Mouse (Mus musculus) stomach, embryonic 14.5 days (tissue): ENCODE data around the gene Cox4i1. TPM values are rescaled to one million over a fixed set of nuclear protein-coding genes. Genes with fewer than 3 reads are reported as not detected.

Experiments used
- ATAC-seq: fragments of 200-750 bp; cut with Nextera tagmentation; 2 replicates; pipeline ENCODE4 v1.8.0; 2017; ENCODE audit warnings: low read depth, moderate TSS enrichment; ENCODE audit not compliant: insufficient number of reproducible peaks, insufficient read depth, low FRiP score
- H3K27ac ChIP-seq: fragments of 300-500 bp; sonication (generic); 2 replicates; pipeline ENCODE4 v1.5.1; 2014; ENCODE audit warnings: mild to moderate bottlenecking, low read length, moderate library complexity, mixed read lengths
- H3K27me3 ChIP-seq: fragments of 300-500 bp; sonication (generic); 2 replicates; pipeline ENCODE4 v1.6.1; 2014; ENCODE audit warnings: low read length, control low read depth, mixed read lengths; ENCODE audit not compliant: control insufficient read depth, insufficient read depth
- H3K36me3 ChIP-seq: fragments of 300-500 bp; sonication (generic); 2 replicates; pipeline ENCODE4 v1.6.1; 2014; ENCODE audit warnings: mild to moderate bottlenecking, control low read depth, low read length, moderate library complexity, mixed read lengths; ENCODE audit not compliant: control insufficient read depth, insufficient read depth
- H3K4me1 ChIP-seq: fragments of 300-500 bp; sonication (generic); 2 replicates; pipeline ENCODE4 v1.6.1; 2014; ENCODE audit warnings: low read length, control low read depth, mixed read lengths; ENCODE audit not compliant: control insufficient read depth, insufficient read depth
- H3K4me2 ChIP-seq: fragments of 300-500 bp; sonication (generic); replicated peaks from 2 replicates; pipeline ENCODE4 v1.6.1; 2014; ENCODE audit warnings: low read depth, low read length, control low read depth
- H3K4me3 ChIP-seq: fragments of 300-500 bp; sonication (generic); 2 replicates; pipeline ENCODE4 v1.5.1; 2014; ENCODE audit warnings: low read depth, low read length, control low read depth
- H3K9ac ChIP-seq: fragments of 300-500 bp; sonication (generic); replicated peaks from 2 replicates; pipeline ENCODE4 v1.6.1; 2014; ENCODE audit warnings: low read depth, mild to moderate bottlenecking, control low read depth, low read length, moderate library complexity, mixed read lengths
- H3K9me3 ChIP-seq: fragments of 300-500 bp; sonication (generic); 2 replicates; pipeline ENCODE4 v1.6.1; 2016; ENCODE audit warnings: low read depth, low read length, control low read depth; ENCODE audit not compliant: control insufficient read depth
- WGBS: fragments of 180-500 bp; shearing (Covaris S2); extraction: QIAGEN DNeasy Blood & Tissue Kit; methylation state at CpG from one replicate; pipeline ENCODE4 v1.1.7; 2014; 5-methylcytosine and 5-hydroxymethylcytosine counted together
- polyA plus RNA-seq: library from polyadenylated mRNA; unstranded; fragments of >200 nt; fragmentation: Nextera tagmentation; extraction: Ambion mirVana; gene quantifications from 2 replicates; pipeline ENCODE4 v1.2.1, GENCODE M21; 2014

Cox4i1 gene
- polyA plus RNA-seq, 1 experiment from 2014 or later = 1,156 TPM

DNA sequence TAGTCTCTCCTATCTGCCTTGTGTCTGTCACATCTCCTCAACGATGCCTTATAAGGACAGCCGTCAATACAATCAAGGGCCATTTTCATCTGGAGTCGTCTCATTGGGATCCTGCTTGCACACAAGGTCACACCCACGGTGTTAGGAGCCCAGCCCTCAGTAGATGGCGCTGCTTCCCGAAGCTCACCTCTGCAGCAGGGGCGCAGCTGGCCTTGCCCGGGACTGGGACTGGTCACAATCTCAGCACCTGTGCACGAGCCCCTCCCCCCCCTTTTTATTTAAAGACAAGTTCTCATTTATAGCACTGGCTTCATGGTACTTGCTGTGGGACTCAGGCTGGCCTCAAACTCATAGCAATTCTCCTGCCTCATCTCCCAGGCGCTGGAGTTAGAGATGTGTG, 15.6 kb downstream of the Cox4i1 start:
- Histone ChIP-seq H3K36me3 (no peaks in the 10 kb centered on the region), H3K9me3 (no peaks in the 10 kb centered on the region), H3K27me3 (no peaks in the 10 kb centered on the region), H3K9ac (no peak overlapping the region), H3K4me1 (peaks cover 14% of the 10 kb centered on the region), H3K4me2 (no peak overlapping the region), H3K4me3 (no peak overlapping the region), H3K27ac (no peak overlapping the region)
- 12% methylated on average over 10 of the region's 10 CpGs for WGBS
- ATAC-seq = no peak

DNA sequence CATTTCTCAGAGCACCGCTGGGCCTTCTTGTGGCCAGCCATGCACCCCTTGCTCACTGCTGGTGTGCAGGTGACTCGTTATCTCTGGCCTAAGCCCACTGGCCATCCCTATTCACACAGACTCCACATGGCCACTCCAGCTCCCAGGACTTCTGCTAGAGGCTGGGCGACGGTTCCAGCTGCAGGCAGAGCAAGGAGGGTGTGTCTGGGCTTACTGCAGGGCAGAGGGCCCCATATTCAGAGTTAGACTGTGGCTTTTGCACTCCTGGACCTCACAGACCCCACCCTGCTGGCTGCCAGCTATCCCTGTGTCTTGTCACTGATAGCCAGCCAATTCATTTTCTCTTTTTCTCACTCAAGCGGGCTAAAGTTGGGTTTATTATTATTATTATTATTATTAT, 16.1 kb downstream of the Cox4i1 start:
- no peak overlapping the region for H3K4me3 ChIP-seq
- no peaks in the 10 kb centered on the region for H3K9me3 ChIP-seq
- no peak overlapping the region for H3K4me2 ChIP-seq
- peaks cover 14% of the 10 kb centered on the region for H3K4me1 ChIP-seq
- 71% methylated on average over 5 of the region's 5 CpGs for WGBS
- no peak overlapping the region for H3K9ac ChIP-seq
- no peak for ATAC-seq
- H3K27ac ChIP-seq = peak overlapping the region; percentile 41; the same call in 1 of the 2 replicates
- no peaks in the 10 kb centered on the region for H3K36me3 ChIP-seq
- no peaks in the 10 kb centered on the region for H3K27me3 ChIP-seq

GRCm38 (mm10) chr8:120685097-120685496, 17.1 kb downstream of the Cox4i1 start:
- Histone ChIP-seq H3K4me2 (no peak overlapping the region), H3K4me1 (peaks cover 14% of the 10 kb centered on the region), H3K9me3 (no peaks in the 10 kb centered on the region), H3K27ac (peak overlapping the region; percentile 78), H3K27me3 (no peaks in the 10 kb centered on the region), H3K36me3 (no peaks in the 10 kb centered on the region), H3K9ac (no peak overlapping the region), H3K4me3 (no peak overlapping the region)
- peak; percentile 70 for ATAC-seq
- WGBS = 42% methylated on average over 5 of the region's 5 CpGs

DNA sequence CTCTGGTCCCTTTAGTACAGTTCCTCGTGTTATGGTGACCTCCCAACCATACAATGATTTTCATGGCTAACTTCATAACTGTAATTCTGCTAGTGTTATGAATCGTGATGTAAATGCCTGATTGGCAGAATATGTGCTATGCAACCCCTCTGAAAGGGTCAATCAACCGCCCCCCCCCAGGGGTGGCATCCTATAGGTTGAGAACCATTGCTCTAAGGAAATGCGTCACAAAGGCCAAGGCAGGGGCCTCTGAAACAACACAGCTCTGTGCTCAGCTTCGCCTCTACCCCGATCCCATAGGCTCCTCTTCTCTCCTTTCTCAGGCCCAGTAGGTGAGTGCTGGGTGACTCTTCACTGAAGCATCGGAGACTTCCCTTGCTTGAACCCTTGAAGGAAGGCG, 17.6 kb downstream of the Cox4i1 start:
- Histone ChIP-seq H3K27me3 (no peaks in the 10 kb centered on the region), H3K9ac (no peak overlapping the region), H3K4me1 (peaks cover 14% of the 10 kb centered on the region), H3K36me3 (no peaks in the 10 kb centered on the region), H3K4me2 (no peak overlapping the region), H3K4me3 (no peak overlapping the region), H3K9me3 (no peaks in the 10 kb centered on the region), H3K27ac (peak overlapping the region; percentile 78)
- WGBS = 84% methylated on average over 8 of the region's 8 CpGs
- no peak for ATAC-seq

GRCm38 (mm10) chr8:120686051-120686450, 18.0 kb downstream of the Cox4i1 start:
- peaks cover 14% of the 10 kb centered on the region for H3K4me1 ChIP-seq
- H3K9ac ChIP-seq = no peak overlapping the region
- peak overlapping the region; percentile 78; the same call in 1 of the 2 replicates for H3K27ac ChIP-seq

DNA sequence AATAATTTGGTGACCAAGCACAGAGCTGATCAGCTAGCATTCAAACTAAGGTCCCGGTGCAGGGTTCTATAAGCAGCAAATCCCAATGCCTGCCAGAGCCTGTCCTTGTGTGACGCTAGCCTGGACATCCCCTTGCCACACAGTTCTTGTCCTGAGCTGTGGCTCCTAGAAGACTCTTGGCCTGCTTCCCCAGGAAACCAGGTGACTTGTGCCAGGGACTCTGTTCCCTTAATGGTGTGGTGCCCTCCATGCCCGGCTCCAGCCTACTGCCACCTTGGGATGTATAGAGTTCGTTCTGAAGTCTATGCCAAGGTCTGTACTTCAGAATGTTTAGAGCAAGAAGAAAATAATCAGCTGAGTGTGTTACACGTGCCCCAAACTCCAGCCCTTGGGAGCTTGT, 18.6 kb downstream of the Cox4i1 start:
- H3K9me3 ChIP-seq = no peaks in the 10 kb centered on the region
- no peak overlapping the region for H3K9ac ChIP-seq
- H3K4me2 ChIP-seq = no peak overlapping the region
- no peak overlapping the region for H3K4me3 ChIP-seq
- H3K27ac ChIP-seq = no peak overlapping the region
- peaks cover 14% of the 10 kb centered on the region for H3K4me1 ChIP-seq
- no peaks in the 10 kb centered on the region for H3K36me3 ChIP-seq
- no peak for ATAC-seq
- WGBS = 83% methylated on average over 5 of the region's 5 CpGs
- H3K27me3 ChIP-seq = no peaks in the 10 kb centered on the region

More at GRCm38 (mm10) chr8:120686051-120686450, 18.0 kb downstream of the Cox4i1 start:
- no peak for ATAC-seq
- Histone ChIP-seq H3K27me3 (no peaks in the 10 kb centered on the region), H3K9me3 (no peaks in the 10 kb centered on the region), H3K4me3 (no peak overlapping the region), H3K4me2 (no peak overlapping the region), H3K36me3 (no peaks in the 10 kb centered on the region)
- 88% methylated on average over 13 of the region's 13 CpGs for WGBS

GRCm38 (mm10) chr8:120687786-120688185, 19.8 kb downstream of the Cox4i1 start:
- ATAC-seq = no peak
- H3K36me3 ChIP-seq = no peaks in the 10 kb centered on the region
- no peaks in the 10 kb centered on the region for H3K9me3 ChIP-seq
- no peak overlapping the region for H3K9ac ChIP-seq
- H3K4me3 ChIP-seq = no peak overlapping the region
- peaks cover 17% of the 10 kb centered on the region for H3K4me1 ChIP-seq
- no peaks in the 10 kb centered on the region for H3K27me3 ChIP-seq
- H3K27ac ChIP-seq = no peak overlapping the region
- WGBS = 53% methylated on average over 8 of the region's 8 CpGs
- H3K4me2 ChIP-seq = no peak overlapping the region

DNA sequence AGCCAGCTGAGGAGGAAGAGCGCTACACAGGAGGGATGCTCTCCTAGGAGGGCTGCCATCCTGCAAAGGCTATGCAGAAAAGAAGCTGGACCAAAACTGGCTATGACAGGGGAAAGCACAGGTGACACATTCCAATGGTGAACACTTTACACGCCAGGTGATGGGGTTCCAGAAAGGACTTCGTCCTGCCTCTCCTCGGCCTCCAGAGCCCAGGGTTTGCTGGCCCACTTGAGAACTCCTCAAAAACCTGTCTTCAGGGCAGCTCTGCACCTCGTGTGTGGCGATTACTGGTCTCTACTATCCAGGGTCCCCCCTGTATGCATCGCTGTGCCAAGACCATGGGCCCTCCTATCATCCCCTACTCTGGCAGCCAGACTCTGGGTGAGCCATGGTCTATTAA, 20.5 kb downstream of the Cox4i1 start:
- no peak for ATAC-seq
- Histone ChIP-seq H3K36me3 (no peaks in the 10 kb centered on the region), H3K4me1 (peaks cover 18% of the 10 kb centered on the region)

GRCm38 (mm10) chr8:120692934-120693333, 24.9 kb downstream of the Cox4i1 start:
- Histone ChIP-seq H3K27ac (no peak overlapping the region; the same call in 1 of the 2 replicates), H3K9me3 (no peaks in the 10 kb centered on the region), H3K27me3 (no peaks in the 10 kb centered on the region), H3K4me1 (peaks cover 40% of the 10 kb centered on the region), H3K4me2 (no peak overlapping the region), H3K9ac (no peak overlapping the region), H3K4me3 (no peak overlapping the region), H3K36me3 (no peaks in the 10 kb centered on the region)
- no peak for ATAC-seq
- WGBS = 53% methylated on average over 4 of the region's 4 CpGs

More for the DNA sequence above, 20.5 kb downstream of the Cox4i1 start:
- 88% methylated on average over 7 of the region's 7 CpGs for WGBS
- Histone ChIP-seq H3K4me2 (no peak overlapping the region), H3K27ac (no peak overlapping the region), H3K9me3 (no peaks in the 10 kb centered on the region), H3K9ac (no peak overlapping the region), H3K4me3 (no peak overlapping the region), H3K27me3 (no peaks in the 10 kb centered on the region)
